Mouse (Mus musculus) Patski (cell line): Measurements from ENCODE around the gene Nufip1. TPM values are rescaled to one million over a fixed set of nuclear protein-coding genes. Genes with fewer than 3 reads are reported as not detected.
A peak's percentile ranks its signal among the peaks of the same experiment; 100 is the strongest.
"Not testable (repeated sequence)": the region's sequence is repeated elsewhere in the genome, so short reads cannot be mapped to it uniquely, and the experiment has no call there.

Source experiments
- ATAC-seq: fragments of 100-300 bp; one replicate; pipeline ENCODE4 v1.8.0; 2021
- CTCF ChIA-PET: fragments of 350-600 bp; sonication (Branson Sonifier 250); formaldehyde crosslinking; loops from one replicate; lab custom pipeline; 2022; ENCODE audit warnings: inconsistent platforms; lab: Charles Lee
- POLR2A ChIA-PET: fragments of 350-600 bp; sonication (Branson Sonifier 250); formaldehyde crosslinking; loops from one replicate; lab custom pipeline; 2022; ENCODE audit warnings: antibody characterized with exemption, inconsistent platforms; lab: Charles Lee
- DNase-seq: peaks from one replicate; pipeline ENCODE4 v3.0.0-alpha.2; 2011; ENCODE audit warnings: low read depth, low spot score
- H3K27me3 ChIP-seq: fragments of 371-371 bp; one replicate; pipeline ENCODE4 v1.5.1; 2021
- CTCF ChIP-seq: fragments of 100-300 bp; IDR thresholded peaks from one replicate; pipeline ENCODE4 v1.5.1; 2021
- in situ Hi-C: fragments of 300-500 bp; cut with MboI; formaldehyde crosslinking; loops from 3 replicates; pipeline ENCODE4 v1.11.1; 2018; ENCODE audit warnings: low pct_unique_long_range_greater_than_20kb, mixed read lengths
- polyA plus RNA-seq: library from polyadenylated mRNA; unstranded; gene quantifications from one replicate; pipeline ENCODE4 v1.2.3, GENCODE M21; 2021

Gene Nufip1
- polyA plus RNA-seq, 1 experiment from 2014 or later, result 9.6 TPM

DNA sequence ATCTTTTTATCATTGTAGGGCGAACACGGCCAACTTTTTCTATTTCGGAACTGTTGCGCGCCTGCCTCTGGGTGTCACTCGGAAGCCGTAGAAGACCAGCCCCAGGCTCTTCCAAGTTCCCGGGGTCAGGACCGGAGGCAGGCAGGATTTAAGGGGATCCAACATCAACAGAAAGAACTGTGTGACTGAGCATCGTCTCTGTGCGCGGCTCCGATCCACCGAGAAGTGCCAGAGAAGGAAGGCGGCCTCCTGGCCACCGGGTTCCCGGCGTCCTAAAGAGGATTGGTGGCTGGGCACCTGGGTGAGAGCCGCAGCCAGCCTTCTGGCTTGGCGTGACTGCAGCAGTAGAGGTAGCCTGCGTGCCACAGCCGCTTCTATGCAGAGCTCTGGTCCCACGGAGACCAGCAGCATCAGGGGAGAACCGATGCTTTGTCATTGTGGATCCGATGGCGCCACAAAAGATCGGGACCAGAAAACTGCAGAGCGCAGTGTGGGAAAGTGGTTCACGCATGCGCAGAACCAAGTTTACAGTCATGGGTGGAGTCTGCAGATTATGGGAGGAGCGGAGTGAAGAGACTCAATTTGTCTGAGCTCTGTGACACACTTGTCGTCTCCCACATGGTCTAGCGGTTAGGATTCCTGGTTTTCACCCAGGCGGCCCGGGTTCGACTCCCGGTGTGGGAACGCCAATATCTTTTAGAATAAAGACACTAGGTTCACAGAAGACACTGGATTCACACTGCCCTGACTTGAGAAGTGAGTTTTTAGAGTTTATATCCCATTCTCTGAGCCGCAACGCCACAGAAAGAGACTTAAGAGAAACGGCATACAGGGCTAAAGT is 41.7 kb downstream of the Nufip1 start:
- peak; percentile 82 for TF ChIP-seq CTCF
- ChIA-PET CTCF (interaction anchor here (0.6 to 2.1 kb wide), 7 partner anchors 122 to 323 kb away, joined by 3 to 7 read pairs (median 4); no protein-coding TSS in a partner anchor), POLR2A (interaction anchor here (0.6 kb wide), 2 partner anchors 17 to 115 kb away, joined by 3 read pairs; no protein-coding TSS in a partner anchor)
- in situ Hi-C loops, result loop anchor here (5.0 to 10.0 kb wide), 3 partner anchors 265 to 862 kb away; no protein-coding TSS in a partner anchor
- ATAC-seq (peak; percentile 84), DNase-seq (peak; percentile 83)
- no peaks in the 10 kb centered on the region for H3K27me3 ChIP-seq

DNA sequence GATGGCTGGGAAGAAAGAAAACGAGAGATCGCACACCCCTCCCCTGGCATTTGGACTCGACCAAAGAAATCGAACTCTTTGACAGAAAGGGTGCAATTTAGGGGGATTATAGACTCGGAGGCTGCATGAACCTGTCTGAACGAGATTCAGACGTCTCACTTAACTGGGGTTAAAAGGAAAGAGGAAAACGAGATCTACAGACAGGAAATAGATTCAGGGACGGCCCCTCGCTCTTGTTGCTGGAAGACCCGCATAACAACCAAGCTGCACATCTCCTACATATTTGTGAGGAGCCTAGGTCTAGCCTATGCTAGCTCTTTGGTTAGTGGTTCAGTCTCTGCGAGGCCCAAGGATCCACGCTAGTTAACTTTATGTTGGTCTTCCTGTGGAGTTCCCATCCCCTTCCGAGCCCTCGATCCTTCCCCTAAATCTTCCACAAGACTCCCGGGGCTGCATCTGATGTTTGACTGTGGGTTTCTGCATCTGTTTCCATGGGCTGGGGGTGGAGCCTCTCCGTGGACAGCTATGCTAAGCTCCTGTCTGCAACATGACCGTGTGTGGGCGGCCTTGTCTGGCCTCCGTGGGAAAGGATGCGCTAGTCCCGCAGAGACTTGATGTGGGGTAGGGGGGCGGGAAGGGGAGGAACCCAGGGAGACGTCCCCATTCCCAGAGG is 42.4 kb downstream of the Nufip1 start:
- ATAC-seq (no peak), DNase-seq (no peak)
- no peak for TF ChIP-seq CTCF
- ChIA-PET POLR2A (interaction anchor here (0.6 kb wide), 1 partner anchor 114 kb away, joined by 3 read pairs; no protein-coding TSS in a partner anchor), CTCF (interaction anchor here (0.6 to 2.1 kb wide), 6 partner anchors 122 to 322 kb away, joined by 3 to 7 read pairs (median 4); no protein-coding TSS in a partner anchor)
- no peaks in the 10 kb centered on the region for H3K27me3 ChIP-seq
- in situ Hi-C loops, result loop anchor here (5.0 to 10.0 kb wide), 3 partner anchors 264 to 862 kb away; no protein-coding TSS in a partner anchor

DNA sequence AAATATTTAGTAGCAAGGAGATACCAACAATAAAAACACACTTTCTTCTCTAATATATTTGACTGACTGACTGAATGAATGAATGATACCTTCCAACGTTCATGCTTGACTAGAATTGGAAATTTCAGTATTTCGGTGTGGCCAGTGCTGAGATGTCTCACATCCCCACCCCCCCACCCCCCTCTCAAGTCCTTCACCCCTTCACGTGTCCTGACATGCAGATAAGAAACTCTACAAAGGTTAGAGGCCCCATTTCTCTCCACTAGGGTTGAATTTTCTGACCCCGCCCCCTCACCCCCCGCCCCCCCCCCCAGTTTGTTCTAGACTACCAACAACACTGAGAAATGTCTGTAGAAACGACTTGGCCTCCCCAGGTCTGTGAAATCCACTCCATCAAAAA is 43.1 kb downstream of the Nufip1 start:
- DNase-seq (no peak), ATAC-seq (no peak)
- in situ Hi-C loops, result loop anchor here (5.0 to 10.0 kb wide), 3 partner anchors 263 to 861 kb away; no protein-coding TSS in a partner anchor
- no peaks in the 10 kb centered on the region for H3K27me3 ChIP-seq
- ChIA-PET POLR2A (interaction anchor here (0.6 kb wide), 1 partner anchor 15 kb away, joined by 5 read pairs; no protein-coding TSS in a partner anchor), CTCF (no interaction called here)
- TF ChIP-seq CTCF, result no peak

DNA sequence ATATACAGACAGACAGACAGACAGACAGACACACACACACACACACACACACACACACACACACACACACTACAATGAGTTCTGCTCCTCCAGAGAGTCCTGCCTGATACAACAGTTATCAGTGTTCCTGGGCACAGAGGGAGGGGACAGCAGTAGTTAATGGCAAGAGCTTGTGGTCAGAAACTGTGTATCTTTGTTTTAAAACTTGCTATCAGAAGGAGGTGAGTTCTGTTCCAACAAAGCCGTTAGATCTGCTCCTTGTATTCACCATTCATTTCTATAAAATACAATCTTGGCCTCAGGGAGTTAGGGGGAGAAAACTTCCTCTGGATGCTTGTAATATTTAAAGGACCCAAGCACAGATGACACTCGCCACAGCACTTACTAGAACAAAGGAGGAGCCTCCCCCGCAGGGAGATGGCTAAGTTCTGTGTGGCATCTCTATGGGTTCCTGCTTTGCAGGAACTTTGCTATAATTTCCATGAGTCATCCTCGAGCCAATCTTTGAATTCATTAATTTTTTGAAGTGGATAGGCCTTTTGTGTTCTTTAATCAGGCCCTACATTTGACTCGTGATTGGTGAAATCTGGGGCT is 47.6 kb downstream of the Nufip1 start:
- DNase-seq, result no peak
- ATAC-seq, result no peak
- TF ChIP-seq CTCF, result no peak
- in situ Hi-C loops, result loop anchor here (10.0 kb wide), 1 partner anchor 857 kb away; no protein-coding TSS in a partner anchor
- POLR2A ChIA-PET, result interaction anchor here (0.7 kb wide), 1 partner anchor 973 kb away, joined by 3 read pairs; no protein-coding TSS in a partner anchor
- CTCF ChIA-PET, result no interaction called here
- H3K27me3 ChIP-seq, result no peaks in the 10 kb centered on the region

DNA sequence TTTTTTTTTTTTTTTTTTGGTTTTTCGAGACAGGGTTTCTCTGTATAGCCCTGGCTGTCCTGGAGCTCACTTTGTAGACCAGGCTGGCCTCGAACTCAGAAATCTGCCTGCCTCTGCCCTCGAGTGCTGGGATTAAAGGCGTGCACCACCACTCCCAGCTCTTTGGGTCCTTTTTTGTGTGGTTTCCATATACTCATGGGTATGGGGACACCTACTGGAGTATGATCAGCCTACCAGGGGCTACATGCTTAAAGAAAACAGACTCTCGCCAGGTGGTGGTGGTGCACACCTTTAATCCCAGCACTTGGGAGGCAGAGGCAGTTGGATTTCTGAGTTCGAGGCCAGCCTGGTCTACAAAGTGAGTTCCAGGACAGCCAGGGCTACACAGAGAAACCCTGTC is 49.9 kb downstream of the Nufip1 start:
- H3K27me3 ChIP-seq, in situ Hi-C loops, CTCF ChIA-PET, ATAC-seq, DNase-seq: not testable (repeated sequence)
- POLR2A ChIA-PET, result interaction anchor here (0.6 kb wide), 1 partner anchor 67 kb away, joined by 3 read pairs; no protein-coding TSS in a partner anchor

DNA sequence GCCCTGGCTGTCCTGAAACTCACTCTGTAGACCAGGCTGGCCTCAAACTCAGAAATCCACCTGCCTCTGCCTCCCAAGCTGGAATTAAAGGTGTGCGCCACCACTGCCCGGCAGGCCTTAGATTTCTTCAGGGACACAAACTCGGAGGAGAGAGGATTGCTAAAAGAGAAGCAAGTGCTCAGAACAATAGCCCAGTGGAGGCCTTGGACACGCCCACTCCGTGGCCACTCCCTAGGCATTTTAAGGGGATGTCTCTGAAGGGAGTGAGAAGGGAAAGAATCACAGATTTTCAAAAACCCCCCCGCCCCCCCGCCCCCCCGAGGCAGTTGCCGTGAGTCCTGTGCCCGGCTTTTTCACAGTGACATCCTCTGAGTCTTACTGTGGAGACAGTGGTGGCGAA is 53.5 kb downstream of the Nufip1 start:
- CTCF ChIA-PET, result no interaction called here
- no peak for DNase-seq
- POLR2A ChIA-PET, result no interaction called here
- H3K27me3 ChIP-seq, result no peaks in the 10 kb centered on the region
- in situ Hi-C loops, result no loop called here
- no peak for ATAC-seq
- TF ChIP-seq CTCF, result no peak

DNA sequence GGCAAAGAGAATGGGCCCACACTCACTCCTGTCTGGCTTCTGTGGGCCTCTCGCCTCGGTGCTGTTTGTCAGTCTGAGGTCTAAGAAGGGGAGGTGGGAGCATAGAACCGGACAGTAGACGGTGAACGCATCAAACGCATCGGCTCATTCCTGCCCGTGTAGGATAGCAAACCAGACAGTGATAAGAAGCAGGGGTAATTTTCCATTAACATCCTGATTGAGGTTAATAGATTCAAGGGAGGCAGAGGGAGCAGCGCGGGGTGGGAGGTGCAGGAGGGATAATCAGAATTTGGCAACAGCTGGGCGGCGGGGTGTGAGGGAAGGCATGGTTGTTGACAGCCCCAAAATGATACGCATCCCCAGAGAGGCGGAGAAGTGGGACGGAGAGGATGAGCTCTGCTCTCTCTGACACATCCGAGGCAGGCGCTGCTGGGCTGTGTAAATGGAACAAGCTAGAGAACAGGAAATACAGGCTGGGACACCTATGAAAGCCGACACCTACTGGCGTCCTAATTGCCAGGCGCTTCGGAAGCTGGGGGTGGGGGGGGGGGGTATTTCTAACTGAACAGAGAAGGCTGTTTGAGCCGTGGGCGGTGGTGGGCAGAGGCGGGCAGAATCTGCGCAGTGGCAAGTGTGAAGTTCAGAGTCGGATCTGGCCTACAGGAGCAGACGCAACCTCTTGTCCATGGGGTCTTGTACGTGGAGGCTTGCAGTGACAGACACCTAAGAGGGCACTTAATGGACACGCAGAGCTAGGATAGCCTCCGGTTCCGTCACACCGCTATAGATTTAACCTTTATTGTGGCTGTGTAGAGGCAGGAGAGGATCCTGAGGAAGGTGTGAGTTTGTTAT is 54.4 kb downstream of the Nufip1 start:
- CTCF ChIA-PET, result interaction anchor here (1.4 kb wide), 1 partner anchor 8 kb away, joined by 4 read pairs; no protein-coding TSS in a partner anchor
- ATAC-seq (no peak), DNase-seq (no peak)
- POLR2A ChIA-PET, result interaction anchor here (0.6 kb wide), 1 partner anchor 60 kb away, joined by 3 read pairs; no protein-coding TSS in a partner anchor
- H3K27me3 ChIP-seq, result no peaks in the 10 kb centered on the region
- TF ChIP-seq CTCF, result no peak
- in situ Hi-C loops, result no loop called here

DNA sequence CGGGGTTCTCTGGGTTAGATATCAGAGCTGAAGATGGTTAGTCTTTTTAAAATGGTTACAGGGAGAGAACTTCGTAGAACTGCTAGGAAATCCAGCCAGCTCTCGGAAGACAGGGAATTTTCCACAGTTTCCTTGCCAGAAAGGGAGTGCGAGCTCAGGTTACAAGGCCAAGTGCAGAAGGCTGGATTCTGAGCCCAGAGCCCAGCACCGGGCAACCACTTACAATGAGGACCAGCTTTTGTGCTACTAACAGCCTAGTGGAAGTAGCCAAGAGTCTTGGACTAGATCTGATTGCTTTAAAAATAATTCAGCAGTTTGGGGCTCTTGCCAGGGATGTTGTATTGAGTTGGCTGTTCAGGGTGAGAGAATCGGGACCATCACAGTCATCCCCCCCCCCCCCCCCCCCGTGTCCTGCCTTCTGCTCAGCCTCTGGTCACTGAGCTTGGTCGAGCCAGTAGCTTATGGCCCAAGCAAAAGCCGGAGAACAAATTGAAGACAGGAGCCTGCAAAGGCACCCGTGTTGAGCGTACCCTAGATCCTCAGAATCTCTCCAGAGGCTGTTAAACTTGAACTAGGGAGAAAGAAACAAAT is 59.3 kb downstream of the Nufip1 start:
- no peaks in the 10 kb centered on the region for H3K27me3 ChIP-seq
- ChIA-PET POLR2A (no interaction called here), CTCF (no interaction called here)
- no peak for TF ChIP-seq CTCF
- ATAC-seq, result no peak
- no peak for DNase-seq
- in situ Hi-C loops, result no loop called here

DNA sequence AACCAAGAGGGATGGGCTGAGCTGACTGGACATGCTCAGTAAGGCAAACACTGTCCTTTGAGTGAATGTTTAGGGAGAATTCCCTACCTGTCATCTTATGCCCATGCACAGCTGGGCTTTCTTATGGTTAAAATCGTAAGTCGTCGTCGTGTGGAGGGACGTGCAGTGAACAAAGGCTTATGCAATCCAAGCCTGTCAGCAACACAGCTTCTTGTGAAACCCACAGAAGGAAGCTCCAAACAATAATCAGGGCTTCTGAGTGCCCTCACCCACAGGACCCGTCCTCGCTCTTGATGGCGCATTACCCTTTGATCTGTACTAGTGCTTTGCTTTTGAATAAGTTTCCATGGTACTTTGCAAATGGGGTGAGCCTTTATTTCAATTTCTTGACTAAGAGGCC is 60.6 kb downstream of the Nufip1 start:
- H3K27me3 ChIP-seq, result no peaks in the 10 kb centered on the region
- ChIA-PET POLR2A (no interaction called here), CTCF (no interaction called here)
- no peak for TF ChIP-seq CTCF
- ATAC-seq (no peak), DNase-seq (no peak)
- in situ Hi-C loops, result no loop called here
